Mouse (Mus musculus) frontal cortex, postnatal 10 days (tissue): ENCODE results near the gene Igfbp5.

Source experiments
- DNase-seq, 2 experiments: peaks; one replicate each; pipeline ENCODE4 v3.0.0; 2022; ENCODE audit warnings: low spot score in 2 of 2, mixed read lengths in 1 of 2

Igfbp5 gene

GRCm38 (mm10) chr1:72842666-72843459 is 31.8 kb downstream of the Igfbp5 start:
- no peak for DNase-seq

GRCm38 (mm10) chr1:72839791-72840190 is 34.9 kb downstream of the Igfbp5 start:
- DNase-seq: no peak

GRCm38 (mm10) chr1:72839356-72839755 is 35.3 kb downstream of the Igfbp5 start:
- no peak for DNase-seq

- no peak for DNase-seq
Observed at GRCm38 (mm10) chr1:72833563-72833962, 41.1 kb downstream of the Igfbp5 start.

GRCm38 (mm10) chr1:72832715-72833153 is 42.0 kb downstream of the Igfbp5 start:
- DNase-seq: no peak

- DNase-seq: no peak
Observed at GRCm38 (mm10) chr1:72830485-72830884, 44.2 kb downstream of the Igfbp5 start.

GRCm38 (mm10) chr1:72828843-72829242 is 45.8 kb downstream of the Igfbp5 start:
- DNase-seq: no peak

GRCm38 (mm10) chr1:72827411-72828315 is 47.0 kb downstream of the Igfbp5 start:
- no peak for DNase-seq

- no peak for DNase-seq
Observed at GRCm38 (mm10) chr1:72826931-72827330, 47.8 kb downstream of the Igfbp5 start.

- no peak for DNase-seq
Observed at GRCm38 (mm10) chr1:72826446-72826845, 48.2 kb downstream of the Igfbp5 start.

GRCm38 (mm10) chr1:72825921-72826320 is 48.8 kb downstream of the Igfbp5 start:
- DNase-seq: no peak

- no peak for DNase-seq
Observed at GRCm38 (mm10) chr1:72825286-72825685, 49.4 kb downstream of the Igfbp5 start.

- DNase-seq: peak in 1 of 2 experiments; percentile 45
Observed at GRCm38 (mm10) chr1:72824707-72825101, 50.0 kb downstream of the Igfbp5 start.

GRCm38 (mm10) chr1:72823751-72824706 is 50.7 kb downstream of the Igfbp5 start, which contains the start of gene Igfbp2:
Gene Igfbp2, plus strand, starts transcription at chr1:72824503.
- peak in 1 of 2 experiments; percentile 19 for DNase-seq

- no peak for DNase-seq
Observed at GRCm38 (mm10) chr1:72822893-72823292, 51.8 kb downstream of the Igfbp5 start.

- no peak for DNase-seq
Observed at GRCm38 (mm10) chr1:72819995-72820394, 54.7 kb downstream of the Igfbp5 start.

- no peak for DNase-seq
Observed at GRCm38 (mm10) chr1:72815616-72816015, 59.1 kb downstream of the Igfbp5 start.

GRCm38 (mm10) chr1:72815184-72815583 is 59.5 kb downstream of the Igfbp5 start:
- DNase-seq: no peak

- no peak for DNase-seq
Observed at GRCm38 (mm10) chr1:72813639-72814403, 60.9 kb downstream of the Igfbp5 start.

GRCm38 (mm10) chr1:72813089-72813638 is 61.5 kb downstream of the Igfbp5 start:
- DNase-seq: no peak
